Mouse (Mus musculus): ENCODE data around the gene Sh3rf3. TPM values are rescaled to one million over a fixed set of nuclear protein-coding genes. Genes with fewer than 3 reads are reported as not detected.

The Sh3rf3 gene
- polyA plus RNA-seq, 1 experiment from 2014 or later, result 0.89 TPM

GRCm38 (mm10) chr10:58871821-58872577 lies 58.8 kb downstream of the Sh3rf3 start:
- H3K4me2 ChIP-seq (replicated peaks; ENCODE audit: low read depth, low read length), result no peak overlapping the region
- no peaks in the 10 kb centered on the region for H3K9me3 ChIP-seq (ENCODE audit: low read length)
- WGBS, result 82% methylated on average over 7 of the region's 7 CpGs
- H3K9ac ChIP-seq (replicated peaks; ENCODE audit: low read length), result no peak overlapping the region
- no peaks in the 10 kb centered on the region for H3K27me3 ChIP-seq (ENCODE audit: insufficient read depth, low read length)
- 0 out of 2 replicates have a peak, but pooled peaks cover under 1% of the 10 kb centered on the region for H3K4me1 ChIP-seq (ENCODE audit: insufficient read depth, low read length)
- no peak for ATAC-seq (ENCODE audit: low FRiP score, low TSS enrichment)
- H3K36me3 ChIP-seq (ENCODE audit: insufficient read depth, low read length), result no peaks in the 10 kb centered on the region
- no peak overlapping the region for H3K27ac ChIP-seq (ENCODE audit: low read length)
- H3K4me3 ChIP-seq (ENCODE audit: low read length), result no peak overlapping the region

- Histone ChIP-seq H3K9ac (replicated peaks; ENCODE audit: low read length) (no peak overlapping the region), H3K4me3 (ENCODE audit: low read length) (no peak overlapping the region), H3K27ac (ENCODE audit: low read length) (no peak overlapping the region), H3K9me3 (ENCODE audit: low read length) (no peaks in the 10 kb centered on the region), H3K27me3 (ENCODE audit: insufficient read depth, low read length) (no peaks in the 10 kb centered on the region), H3K36me3 (ENCODE audit: insufficient read depth, low read length) (no peaks in the 10 kb centered on the region), H3K4me2 (replicated peaks; ENCODE audit: low read depth, low read length) (no peak overlapping the region), H3K4me1 (ENCODE audit: insufficient read depth, low read length) (no peaks in the 10 kb centered on the region)
- WGBS, result 91% methylated on average over 4 of the region's 4 CpGs
- ATAC-seq (ENCODE audit: low FRiP score, low TSS enrichment), result no peak
Observed at GRCm38 (mm10) chr10:58877835-58878234, 64.7 kb downstream of the Sh3rf3 start.

GRCm38 (mm10) chr10:58878636-58879035 lies 65.5 kb downstream of the Sh3rf3 start:
- Histone ChIP-seq H3K4me1 (ENCODE audit: insufficient read depth, low read length) (no peaks in the 10 kb centered on the region), H3K4me2 (replicated peaks; ENCODE audit: low read depth, low read length) (no peak overlapping the region), H3K4me3 (ENCODE audit: low read length) (no peak overlapping the region), H3K27me3 (ENCODE audit: insufficient read depth, low read length) (no peaks in the 10 kb centered on the region), H3K36me3 (ENCODE audit: insufficient read depth, low read length) (no peaks in the 10 kb centered on the region), H3K9me3 (ENCODE audit: low read length) (no peaks in the 10 kb centered on the region), H3K9ac (replicated peaks; ENCODE audit: low read length) (no peak overlapping the region), H3K27ac (ENCODE audit: low read length) (no peak overlapping the region)
- ATAC-seq (ENCODE audit: low FRiP score, low TSS enrichment), result no peak
- WGBS, result 90% methylated on average over 4 of the region's 4 CpGs

- H3K27ac ChIP-seq (ENCODE audit: low read length), result no peak overlapping the region
- ATAC-seq (ENCODE audit: low FRiP score, low TSS enrichment), result no peak
- H3K4me3 ChIP-seq (ENCODE audit: low read length), result no peak overlapping the region
- no peaks in the 10 kb centered on the region for H3K4me1 ChIP-seq (ENCODE audit: insufficient read depth, low read length)
- no peaks in the 10 kb centered on the region for H3K27me3 ChIP-seq (ENCODE audit: insufficient read depth, low read length)
- H3K36me3 ChIP-seq (ENCODE audit: insufficient read depth, low read length), result no peaks in the 10 kb centered on the region
- no peak overlapping the region for H3K4me2 ChIP-seq (replicated peaks; ENCODE audit: low read depth, low read length)
- WGBS, result 83% methylated on average over 2 of the region's 2 CpGs
- no peaks in the 10 kb centered on the region for H3K9me3 ChIP-seq (ENCODE audit: low read length)
- no peak overlapping the region for H3K9ac ChIP-seq (replicated peaks; ENCODE audit: low read length)
Observed at GRCm38 (mm10) chr10:58882741-58883140, 69.6 kb downstream of the Sh3rf3 start.

- no peak overlapping the region for H3K9ac ChIP-seq (replicated peaks; ENCODE audit: low read length)
- ATAC-seq (ENCODE audit: low FRiP score, low TSS enrichment), result no peak
- no peaks in the 10 kb centered on the region for H3K4me1 ChIP-seq (ENCODE audit: insufficient read depth, low read length)
- 37% methylated on average over 5 of the region's 5 CpGs for WGBS
- no peaks in the 10 kb centered on the region for H3K36me3 ChIP-seq (ENCODE audit: insufficient read depth, low read length)
- H3K4me3 ChIP-seq (ENCODE audit: low read length), result no peak overlapping the region
- H3K27ac ChIP-seq (ENCODE audit: low read length), result no peak overlapping the region
- no peaks in the 10 kb centered on the region for H3K9me3 ChIP-seq (ENCODE audit: low read length)
- H3K27me3 ChIP-seq (ENCODE audit: insufficient read depth, low read length), result no peaks in the 10 kb centered on the region
- H3K4me2 ChIP-seq (replicated peaks; ENCODE audit: low read depth, low read length), result no peak overlapping the region
Observed at GRCm38 (mm10) chr10:58885351-58885750, 72.2 kb downstream of the Sh3rf3 start.

GRCm38 (mm10) chr10:58885816-58886215 lies 72.7 kb downstream of the Sh3rf3 start:
- WGBS, result 71% methylated on average over 2 of the region's 2 CpGs
- H3K27me3 ChIP-seq (ENCODE audit: insufficient read depth, low read length), result no peaks in the 10 kb centered on the region; the same call in 1 of the 2 replicates
- no peak for ATAC-seq (ENCODE audit: low FRiP score, low TSS enrichment)
- H3K4me3 ChIP-seq (ENCODE audit: low read length), result no peak overlapping the region
- no peak overlapping the region for H3K9ac ChIP-seq (replicated peaks; ENCODE audit: low read length)
- no peaks in the 10 kb centered on the region for H3K9me3 ChIP-seq (ENCODE audit: low read length)
- no peak overlapping the region for H3K27ac ChIP-seq (ENCODE audit: low read length)
- no peaks in the 10 kb centered on the region for H3K4me1 ChIP-seq (ENCODE audit: insufficient read depth, low read length)
- H3K4me2 ChIP-seq (replicated peaks; ENCODE audit: low read depth, low read length), result no peak overlapping the region
- no peaks in the 10 kb centered on the region for H3K36me3 ChIP-seq (ENCODE audit: insufficient read depth, low read length)

GRCm38 (mm10) chr10:58890671-58891439 lies 77.7 kb downstream of the Sh3rf3 start:
- Histone ChIP-seq H3K27ac (ENCODE audit: low read length) (no peak overlapping the region), H3K9me3 (ENCODE audit: low read length) (no peaks in the 10 kb centered on the region), H3K27me3 (ENCODE audit: insufficient read depth, low read length) (no peaks in the 10 kb centered on the region; the same call in 1 of the 2 replicates), H3K9ac (replicated peaks; ENCODE audit: low read length) (no peak overlapping the region), H3K36me3 (ENCODE audit: insufficient read depth, low read length) (no peaks in the 10 kb centered on the region), H3K4me3 (ENCODE audit: low read length) (no peak overlapping the region), H3K4me2 (replicated peaks; ENCODE audit: low read depth, low read length) (no peak overlapping the region), H3K4me1 (ENCODE audit: insufficient read depth, low read length) (no peaks in the 10 kb centered on the region)
- WGBS, result 52% methylated on average over 16 of the region's 16 CpGs
- no peak for ATAC-seq (ENCODE audit: low FRiP score, low TSS enrichment)

GRCm38 (mm10) chr10:58895431-58895830 lies 82.3 kb downstream of the Sh3rf3 start:
- no peak for ATAC-seq (ENCODE audit: low FRiP score, low TSS enrichment)
- 86% methylated on average over 5 of the region's 5 CpGs for WGBS
- Histone ChIP-seq H3K36me3 (ENCODE audit: insufficient read depth, low read length) (no peaks in the 10 kb centered on the region), H3K27ac (ENCODE audit: low read length) (no peak overlapping the region), H3K4me2 (replicated peaks; ENCODE audit: low read depth, low read length) (no peak overlapping the region), H3K27me3 (ENCODE audit: insufficient read depth, low read length) (no peaks in the 10 kb centered on the region; the same call in 1 of the 2 replicates), H3K4me1 (ENCODE audit: insufficient read depth, low read length) (no peaks in the 10 kb centered on the region), H3K4me3 (ENCODE audit: low read length) (no peak overlapping the region), H3K9me3 (ENCODE audit: low read length) (no peaks in the 10 kb centered on the region), H3K9ac (replicated peaks; ENCODE audit: low read length) (no peak overlapping the region)

- Histone ChIP-seq H3K4me2 (replicated peaks; ENCODE audit: low read depth, low read length) (no peak overlapping the region), H3K36me3 (ENCODE audit: insufficient read depth, low read length) (no peaks in the 10 kb centered on the region), H3K27me3 (ENCODE audit: insufficient read depth, low read length) (no peaks in the 10 kb centered on the region), H3K4me3 (ENCODE audit: low read length) (no peak overlapping the region), H3K4me1 (ENCODE audit: insufficient read depth, low read length) (no peaks in the 10 kb centered on the region), H3K9me3 (ENCODE audit: low read length) (no peaks in the 10 kb centered on the region), H3K27ac (ENCODE audit: low read length) (no peak overlapping the region), H3K9ac (replicated peaks; ENCODE audit: low read length) (no peak overlapping the region)
- WGBS, result 73% methylated on average over 3 of the region's 3 CpGs
- ATAC-seq (ENCODE audit: low FRiP score, low TSS enrichment), result no peak
Observed at GRCm38 (mm10) chr10:58897009-58897543, 83.9 kb downstream of the Sh3rf3 start.

GRCm38 (mm10) chr10:58905253-58905652 lies 92.1 kb downstream of the Sh3rf3 start:
- H3K27ac ChIP-seq (ENCODE audit: low read length), result no peak overlapping the region
- H3K9ac ChIP-seq (replicated peaks; ENCODE audit: low read length), result no peak overlapping the region
- H3K4me3 ChIP-seq (ENCODE audit: low read length), result no peak overlapping the region
- no peak for ATAC-seq (ENCODE audit: low FRiP score, low TSS enrichment)
- H3K27me3 ChIP-seq (ENCODE audit: insufficient read depth, low read length), result no peaks in the 10 kb centered on the region
- no peak overlapping the region for H3K4me2 ChIP-seq (replicated peaks; ENCODE audit: low read depth, low read length)
- no peaks in the 10 kb centered on the region for H3K9me3 ChIP-seq (ENCODE audit: low read length)
- 14% methylated on average over 6 of the region's 6 CpGs for WGBS
- H3K4me1 ChIP-seq (ENCODE audit: insufficient read depth, low read length), result peaks cover 10% of the 10 kb centered on the region
- H3K36me3 ChIP-seq (ENCODE audit: insufficient read depth, low read length), result no peaks in the 10 kb centered on the region

All from kidney, embryonic 16.5 days (tissue).